Mouse (Mus musculus) brain, adult 2 months (tissue): Measurements from ENCODE around the gene Insm1.

ENCODE experiments used
- DNase-seq: peaks from one replicate; pipeline ENCODE4 v3.0.0; 2011; ENCODE audit warnings: low read depth, low spot score

The Insm1 gene

GRCm38 (mm10) chr2:146224141-146224540, 2.4 kb downstream of the Insm1 start:
- no peak for DNase-seq

GRCm38 (mm10) chr2:146225818-146226217, 4.1 kb downstream of the Insm1 start:
- no peak for DNase-seq

- DNase-seq, result no peak
Observed at GRCm38 (mm10) chr2:146226484-146226883, 4.8 kb downstream of the Insm1 start.

GRCm38 (mm10) chr2:146227646-146228045, 5.9 kb downstream of the Insm1 start:
- DNase-seq, result no peak

GRCm38 (mm10) chr2:146228435-146228834, 6.7 kb downstream of the Insm1 start:
- DNase-seq, result no peak

- DNase-seq, result peak; percentile 51
Observed at GRCm38 (mm10) chr2:146231485-146231884, 9.8 kb downstream of the Insm1 start.

- no peak for DNase-seq
Observed at GRCm38 (mm10) chr2:146239196-146239747, 17.6 kb downstream of the Insm1 start.

GRCm38 (mm10) chr2:146244049-146244448, 22.3 kb downstream of the Insm1 start:
- DNase-seq, result no peak

- no peak for DNase-seq
Observed at GRCm38 (mm10) chr2:146245401-146245800, 23.7 kb downstream of the Insm1 start.

- peak; percentile 63 for DNase-seq
Observed at GRCm38 (mm10) chr2:146246409-146247075, 24.8 kb downstream of the Insm1 start.

- DNase-seq, result no peak
Observed at GRCm38 (mm10) chr2:146247576-146247975, 25.9 kb downstream of the Insm1 start.

GRCm38 (mm10) chr2:146249033-146249432, 27.3 kb downstream of the Insm1 start:
- no peak for DNase-seq

GRCm38 (mm10) chr2:146250236-146250904, 28.6 kb downstream of the Insm1 start:
- DNase-seq, result no peak

- DNase-seq, result no peak
Observed at GRCm38 (mm10) chr2:146254387-146254786, 32.7 kb downstream of the Insm1 start.

- no peak for DNase-seq
Observed at GRCm38 (mm10) chr2:146255636-146256035, 33.9 kb downstream of the Insm1 start.

GRCm38 (mm10) chr2:146256321-146256875, 34.7 kb downstream of the Insm1 start:
- DNase-seq, result peak; percentile 69

GRCm38 (mm10) chr2:146257037-146257436, 35.3 kb downstream of the Insm1 start:
- DNase-seq, result peak; percentile 79

GRCm38 (mm10) chr2:146257609-146258008, 35.9 kb downstream of the Insm1 start:
- no peak for DNase-seq

- peak; percentile 88 for DNase-seq
Observed at GRCm38 (mm10) chr2:146258736-146259469, 37.2 kb downstream of the Insm1 start.

- DNase-seq, result no peak
Observed at GRCm38 (mm10) chr2:146259787-146260560, 38.3 kb downstream of the Insm1 start.

- no peak for DNase-seq
Observed at GRCm38 (mm10) chr2:146261146-146261545, 39.4 kb downstream of the Insm1 start.
